Mouse (Mus musculus) urinary bladder, postnatal 36 days (tissue): Measurements from ENCODE around the gene Tln2.

ENCODE experiments used
- DNase-seq, 2 experiments: peaks; one replicate each; pipeline ENCODE4 v3.0.0; 2022; ENCODE audit warnings: low spot score in 2 of 2, mixed read lengths in 1 of 2

The Tln2 gene

DNA sequence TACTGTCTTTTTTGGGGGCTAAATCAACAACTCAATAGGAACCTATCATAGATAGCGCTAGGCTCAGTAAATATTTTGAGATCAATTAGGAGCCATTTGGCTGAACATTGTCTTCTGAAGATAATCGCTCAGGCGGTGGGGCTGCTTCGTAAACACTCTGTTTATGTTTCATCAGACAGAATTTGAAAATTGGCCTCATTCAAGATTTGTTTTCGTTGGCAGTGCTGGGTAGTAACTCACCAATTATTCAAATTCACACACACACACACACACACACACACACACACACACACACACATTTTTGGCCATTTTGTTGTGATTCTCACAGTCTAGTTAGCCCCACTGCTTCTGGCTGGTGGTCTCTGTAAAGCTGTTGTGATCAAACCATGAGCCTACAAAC lies 12.9 kb downstream of the Tln2 start:
- DNase-seq: no peak

DNA sequence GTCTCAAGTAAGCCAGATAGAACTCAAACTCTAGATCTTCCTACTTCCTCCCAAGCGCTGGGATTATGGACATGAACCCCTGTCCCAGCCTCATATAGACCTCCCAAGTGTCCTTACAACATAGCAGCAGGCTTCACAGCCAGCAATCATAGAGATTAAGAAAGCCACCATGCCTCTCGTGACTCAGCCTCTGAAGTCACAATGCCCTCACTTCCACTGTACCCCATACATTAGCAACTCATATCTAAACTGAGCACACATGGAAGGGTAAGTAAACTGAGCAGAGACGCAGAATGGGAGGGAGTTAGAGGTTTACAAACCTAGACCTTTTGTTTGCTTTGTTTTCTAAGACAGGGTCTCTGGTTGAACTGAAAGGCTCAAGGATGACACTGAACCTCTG lies 13.7 kb downstream of the Tln2 start:
- no peak for DNase-seq

DNA sequence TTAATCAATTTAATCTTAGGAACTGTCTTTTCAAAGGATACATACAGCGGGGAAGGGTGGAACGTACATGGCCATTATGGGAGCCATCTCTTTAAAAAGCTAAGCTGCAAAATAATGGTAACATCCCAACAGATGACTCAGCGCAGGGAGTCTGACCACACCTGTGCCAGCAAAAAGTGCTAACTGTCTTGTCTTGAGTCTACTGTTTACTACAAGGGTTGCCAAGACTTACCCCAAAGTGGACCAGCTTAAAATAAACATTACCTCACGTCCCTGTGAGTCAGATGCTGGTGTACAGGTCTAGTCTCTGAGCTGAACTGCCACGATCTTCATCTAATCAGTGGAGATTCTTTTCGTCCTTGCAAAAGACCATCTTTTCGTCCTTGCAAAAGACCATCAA lies 14.7 kb downstream of the Tln2 start:
- DNase-seq: no peak

DNA sequence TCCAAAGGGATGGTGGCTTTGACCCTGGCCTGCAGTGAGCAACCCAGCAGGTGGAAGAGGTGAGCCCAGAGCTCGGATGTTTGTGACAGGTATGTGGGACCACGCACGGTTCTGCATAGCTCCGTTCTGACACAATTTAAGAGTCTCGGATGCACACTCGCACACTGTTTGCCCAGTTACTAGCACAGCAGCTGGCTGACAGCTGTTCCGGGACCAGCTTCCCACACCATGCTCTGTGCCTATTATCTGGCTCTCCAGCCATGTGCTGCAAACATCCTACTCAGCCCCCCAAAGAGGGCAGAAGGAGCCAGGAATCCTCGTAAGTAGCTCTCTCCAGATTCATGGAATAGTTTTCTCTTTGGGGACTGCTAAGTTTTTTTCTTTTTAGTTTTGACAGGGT lies 17.6 kb downstream of the Tln2 start:
- DNase-seq: no peak

DNA sequence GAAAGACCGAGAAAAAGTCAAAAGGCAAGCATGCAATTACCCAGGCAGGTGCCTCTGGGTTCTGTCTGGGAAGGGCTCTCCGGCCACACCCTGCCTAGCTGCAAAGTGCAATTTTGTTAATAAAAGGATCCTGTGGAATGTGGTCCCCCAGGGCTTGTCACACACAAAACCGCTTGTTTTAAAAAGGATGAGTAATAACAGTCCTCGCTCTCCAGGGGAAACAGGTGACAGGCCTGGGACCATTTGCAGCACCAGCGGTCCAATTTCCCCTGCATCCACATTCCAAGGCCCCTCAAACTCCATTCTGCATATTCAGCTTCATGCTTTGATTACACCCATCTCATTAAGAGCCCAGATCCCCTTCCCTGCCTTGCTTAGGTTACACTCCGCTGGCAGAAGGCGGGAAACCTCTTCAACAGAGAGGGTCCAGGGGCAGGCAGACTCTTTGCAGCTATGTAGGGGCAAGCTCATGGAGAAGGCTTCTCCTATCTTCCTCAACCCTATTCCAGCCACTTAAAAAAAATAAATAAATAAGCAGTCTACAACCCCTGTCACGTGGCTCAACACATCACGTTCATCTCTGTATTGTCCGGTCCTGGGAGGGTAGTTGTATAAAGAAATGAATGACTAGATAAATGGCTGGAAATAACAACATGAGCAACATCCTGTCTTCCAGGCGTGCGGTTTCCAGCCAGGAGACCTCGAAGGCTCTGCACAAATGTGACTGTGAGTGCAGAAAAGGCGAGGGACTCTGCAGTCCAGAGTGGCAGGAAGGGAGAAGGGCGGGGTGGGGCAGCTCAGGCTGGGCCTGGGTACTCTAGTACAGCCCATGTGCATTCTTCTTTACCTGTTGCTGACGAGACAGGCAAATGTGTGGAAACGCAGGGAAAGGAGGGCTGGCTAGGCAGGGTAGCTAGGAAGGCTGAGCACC lies 19.5 kb downstream of the Tln2 start:
- no peak for DNase-seq

DNA sequence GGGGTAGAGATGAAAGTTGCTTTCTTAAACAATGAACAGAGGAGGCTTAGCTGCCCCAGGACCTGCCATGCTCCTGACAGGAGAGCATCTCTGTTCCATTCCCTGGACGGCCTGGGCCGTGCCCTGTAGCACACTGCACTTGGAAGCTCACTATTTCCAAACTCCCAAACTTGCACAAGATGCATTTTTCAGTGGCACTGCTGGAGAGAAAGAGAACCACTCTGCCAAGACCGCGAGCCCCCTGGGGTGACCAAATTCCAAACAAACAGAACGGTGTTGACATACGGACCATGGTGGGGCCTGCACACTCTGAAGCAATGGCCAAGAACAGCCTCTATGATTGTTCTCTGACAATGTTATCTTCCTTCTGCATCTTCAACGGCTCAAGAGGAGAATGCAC lies 25.1 kb downstream of the Tln2 start:
- DNase-seq: peak in 1 of 2 experiments; percentile 55

DNA sequence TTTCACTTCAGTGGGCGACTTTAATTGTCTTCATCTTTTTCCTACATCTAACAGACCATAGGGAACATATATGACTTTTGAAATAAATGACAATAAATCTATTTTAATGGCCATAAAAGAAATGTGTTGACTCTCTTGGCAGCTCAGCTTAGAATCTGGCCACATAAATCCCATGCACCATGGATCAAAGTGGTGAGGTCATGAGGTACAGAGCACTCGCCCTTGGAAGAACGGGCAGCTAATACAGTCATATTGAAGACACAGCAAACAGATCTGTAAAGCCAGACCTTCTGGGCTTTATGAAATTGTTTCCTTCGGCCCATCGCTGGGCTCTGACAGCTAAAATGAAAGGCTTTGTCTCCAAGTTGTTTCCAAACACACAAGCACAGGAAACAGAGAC lies 26.2 kb downstream of the Tln2 start:
- DNase-seq: no peak

DNA sequence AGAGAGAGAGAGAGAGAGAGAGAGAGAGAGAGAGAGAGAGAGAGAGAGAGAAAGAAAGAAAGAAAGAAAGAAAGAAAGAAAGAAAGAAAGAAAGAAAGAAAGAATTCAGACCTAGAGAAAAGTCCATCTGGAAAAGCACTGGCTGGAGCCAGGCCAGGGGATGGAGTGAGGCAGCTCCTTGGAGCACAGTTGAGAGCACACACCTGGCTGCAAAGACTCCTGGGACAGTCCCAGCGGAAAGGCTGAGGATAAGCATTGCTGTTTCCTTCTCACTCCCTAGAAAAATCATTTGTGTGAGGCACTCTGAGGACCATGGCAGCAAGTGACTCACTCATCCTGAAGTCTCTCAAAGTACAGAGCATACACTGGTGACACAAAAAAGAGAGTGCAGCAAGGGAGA lies 26.9 kb downstream of the Tln2 start:
- no peak for DNase-seq

DNA sequence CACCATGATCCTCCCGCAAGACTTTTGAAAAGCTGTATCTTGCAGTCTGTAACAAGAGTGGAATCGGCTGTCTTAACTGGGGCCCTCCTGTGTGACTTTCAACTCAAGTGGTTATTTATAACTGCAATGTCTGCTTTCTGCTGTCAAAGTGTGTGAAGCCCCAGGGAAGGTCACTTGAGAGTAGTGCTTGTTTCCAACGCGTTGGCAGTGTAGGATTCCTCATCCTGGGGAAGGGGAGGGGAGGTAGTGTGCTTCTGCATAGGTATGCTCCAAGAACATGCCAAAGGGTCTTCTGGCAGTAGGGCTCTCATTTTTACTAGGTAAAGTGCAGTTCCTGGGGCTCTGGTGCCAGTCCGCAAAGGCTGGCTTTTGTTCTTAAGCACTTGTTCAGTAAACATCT lies 29.9 kb downstream of the Tln2 start:
- DNase-seq: no peak

DNA sequence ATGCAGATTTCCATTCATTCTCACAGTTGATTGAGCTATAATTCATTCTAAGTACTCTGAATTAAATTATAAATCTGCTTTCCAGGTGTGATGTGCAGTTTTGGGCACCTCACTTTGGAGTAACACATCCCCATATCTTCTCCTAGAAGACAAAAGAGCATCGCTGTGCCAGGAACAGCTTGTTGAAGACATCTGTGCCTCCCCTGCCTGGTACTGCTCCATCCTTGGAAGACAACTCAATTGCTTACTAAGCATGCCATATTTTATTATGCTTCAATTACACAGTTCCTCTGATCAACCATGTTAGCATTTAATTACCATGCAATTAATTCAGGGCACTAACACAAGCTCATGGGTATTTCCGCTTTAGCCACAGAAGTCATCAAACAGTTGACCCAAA lies 31.8 kb downstream of the Tln2 start:
- no peak for DNase-seq

DNA sequence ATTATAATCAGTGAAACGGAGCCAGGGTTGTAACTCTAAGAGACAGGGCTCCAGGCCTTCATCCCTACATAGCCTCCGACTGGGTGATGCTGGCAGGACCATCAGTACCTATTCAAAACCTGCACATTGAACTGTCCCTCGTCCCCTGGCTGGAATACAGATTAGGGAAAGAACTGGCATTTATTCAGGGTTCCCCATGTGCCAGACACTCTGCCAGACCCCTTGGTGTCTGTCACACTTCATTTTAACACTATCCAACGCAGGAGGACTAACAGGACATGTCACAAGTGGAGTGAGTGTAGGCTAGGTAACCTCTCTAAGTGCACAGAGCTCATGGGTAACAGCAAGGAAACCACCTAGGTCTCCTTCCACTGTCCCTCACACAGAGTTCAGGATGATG lies 37.8 kb downstream of the Tln2 start:
- DNase-seq: no peak

DNA sequence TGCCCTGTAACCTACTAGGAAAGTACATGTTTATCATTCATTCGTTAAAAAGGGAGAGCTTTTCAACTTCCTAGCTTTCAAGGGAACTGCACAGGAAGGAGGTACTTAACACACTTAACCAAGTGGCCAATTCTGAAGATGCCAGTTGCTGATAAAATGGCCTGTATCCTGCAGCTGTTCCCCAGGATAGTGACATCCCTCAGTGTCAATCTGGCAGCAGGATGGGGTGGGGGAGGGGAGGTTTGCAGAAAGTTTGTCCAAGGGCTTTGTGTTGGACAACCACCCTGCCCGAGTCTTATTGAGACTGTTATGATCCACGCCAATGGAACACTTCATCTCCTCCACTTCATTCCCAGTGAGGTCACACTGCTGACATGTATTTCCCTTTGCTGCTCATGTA lies 50.0 kb downstream of the Tln2 start:
- DNase-seq: no peak

DNA sequence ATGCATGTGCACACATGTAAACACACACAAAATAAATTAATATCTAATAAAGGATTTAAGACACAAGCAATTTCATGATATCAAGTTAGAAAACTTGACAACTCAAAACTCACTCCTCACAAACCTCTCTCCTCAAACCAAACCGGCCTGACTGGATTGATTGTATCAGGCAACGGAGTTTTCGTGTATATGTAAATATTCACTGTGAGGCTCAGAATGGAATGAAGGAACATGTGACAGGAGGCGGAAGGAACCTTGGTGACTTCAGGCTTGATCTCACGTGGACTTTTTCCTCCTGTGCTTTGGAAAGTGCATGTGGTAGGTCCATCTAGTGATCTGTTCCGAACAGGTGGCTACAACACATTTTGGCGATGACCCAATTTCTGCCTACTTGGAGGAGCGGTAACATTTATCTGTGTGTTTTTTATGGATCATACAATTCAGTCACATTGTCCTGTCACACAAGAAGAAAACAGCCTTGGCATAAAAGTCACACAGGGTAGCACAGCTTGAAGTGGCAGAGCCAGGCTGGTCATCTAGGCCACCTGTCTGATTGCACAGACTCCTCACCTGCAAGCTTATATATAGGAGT lies 54.7 kb downstream of the Tln2 start:
- DNase-seq: peak; percentile 40 to 53

DNA sequence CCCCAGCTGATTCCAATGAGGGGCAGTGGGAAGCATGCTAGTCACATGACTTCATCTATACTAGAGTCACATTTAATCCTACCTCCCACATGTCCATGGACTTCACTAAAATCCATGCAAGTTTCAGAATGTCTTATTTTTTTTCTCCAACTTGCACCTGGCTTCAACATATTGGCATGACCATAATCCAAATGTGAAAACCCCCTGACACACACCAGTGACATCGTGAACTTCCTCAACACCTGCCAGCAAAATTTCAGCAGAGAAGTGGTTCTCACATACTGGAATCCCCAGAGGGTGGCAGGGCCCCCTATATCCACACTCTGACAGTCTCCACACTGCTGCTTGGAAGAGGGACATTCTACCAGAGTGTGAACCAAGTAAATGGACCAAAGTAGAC lies 57.7 kb downstream of the Tln2 start:
- no peak for DNase-seq

DNA sequence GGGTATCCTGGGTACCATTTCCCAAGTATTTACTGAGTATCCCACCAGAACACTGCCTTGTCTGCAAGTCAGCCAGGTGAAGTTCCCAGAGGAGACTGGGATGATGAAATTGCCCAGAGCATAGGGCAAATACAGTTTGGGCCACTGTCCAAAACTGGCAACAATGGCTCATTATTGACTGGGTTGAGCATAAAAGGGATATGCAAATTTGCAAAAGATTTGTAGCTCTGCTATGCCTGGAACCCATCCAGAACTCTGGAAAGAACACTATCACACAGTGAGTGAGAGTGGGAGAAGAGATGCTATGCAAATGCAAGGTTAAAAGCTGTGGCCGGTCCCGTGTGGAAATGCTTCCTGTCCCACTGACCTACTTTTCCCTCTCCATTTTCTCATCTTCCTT lies 63.1 kb downstream of the Tln2 start:
- DNase-seq: no peak

DNA sequence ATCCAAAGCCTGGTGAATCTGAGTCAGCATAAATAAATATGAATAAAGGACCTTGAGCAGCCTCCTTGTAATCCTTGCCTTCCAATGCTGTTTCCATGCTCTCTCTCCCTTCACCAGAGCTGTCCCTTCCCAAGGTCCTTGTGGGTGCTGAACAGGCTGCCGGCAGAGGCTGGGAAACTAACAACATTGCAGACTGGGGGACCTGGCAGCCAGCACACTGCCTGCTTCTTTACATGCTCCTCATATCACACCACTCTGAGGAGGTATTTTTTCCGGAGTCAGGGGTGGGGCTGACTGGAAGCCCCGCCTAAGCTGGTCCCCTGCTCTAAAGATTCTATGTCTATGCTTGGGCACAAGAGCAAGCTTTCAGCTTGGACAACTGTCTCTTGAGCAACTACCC lies 64.2 kb downstream of the Tln2 start:
- no peak for DNase-seq

DNA sequence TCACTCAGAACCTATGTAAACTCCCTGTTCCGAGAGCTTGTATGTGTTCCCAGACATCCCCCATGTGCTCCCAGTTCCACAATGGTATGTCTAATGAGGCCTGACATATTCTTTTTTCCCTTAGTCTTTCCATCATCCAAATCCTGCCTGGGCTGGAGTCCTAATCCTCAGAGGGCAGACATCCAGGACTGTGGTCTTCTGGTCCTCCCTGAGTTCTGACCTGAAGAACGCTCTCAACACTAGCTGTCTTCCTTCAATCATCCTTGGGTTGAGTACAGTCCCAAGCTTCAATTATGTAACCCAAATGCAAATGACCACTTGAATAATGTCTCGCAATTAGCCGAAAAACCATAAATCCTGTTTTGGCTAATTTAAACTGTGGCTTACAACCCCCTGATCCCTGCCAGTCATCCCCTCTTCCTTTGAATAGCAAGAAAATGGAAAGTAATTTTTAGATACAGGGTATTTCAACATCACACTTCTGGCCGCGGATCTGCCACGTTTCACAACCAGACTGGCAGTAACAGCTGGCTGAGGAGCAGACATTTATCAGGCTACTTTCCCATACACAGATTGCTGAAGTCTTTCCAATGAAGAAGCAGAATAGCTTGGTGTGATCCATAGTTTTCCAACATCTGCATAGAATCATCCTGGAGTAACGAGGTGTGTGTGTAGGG lies 65.5 kb downstream of the Tln2 start:
- peak in 1 of 2 experiments; percentile 62 for DNase-seq

DNA sequence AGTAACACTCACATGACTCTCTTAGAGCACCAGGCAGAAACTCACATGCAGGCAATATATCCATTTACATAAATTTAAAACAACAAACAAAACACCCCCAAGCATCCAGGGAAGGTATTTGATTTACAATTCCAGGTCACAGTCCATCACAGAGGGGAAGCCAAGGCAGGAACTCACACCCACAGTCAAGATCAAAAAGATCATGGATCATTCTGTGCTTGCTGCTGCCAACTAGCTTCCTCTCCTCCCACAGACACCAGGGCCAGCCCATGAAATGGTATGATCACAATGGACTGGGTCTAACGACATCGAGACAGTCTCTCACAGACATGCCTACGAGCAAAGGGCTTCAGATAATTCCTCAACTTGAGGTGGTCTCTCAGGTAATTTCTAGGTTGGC lies 70.1 kb downstream of the Tln2 start:
- no peak for DNase-seq

DNA sequence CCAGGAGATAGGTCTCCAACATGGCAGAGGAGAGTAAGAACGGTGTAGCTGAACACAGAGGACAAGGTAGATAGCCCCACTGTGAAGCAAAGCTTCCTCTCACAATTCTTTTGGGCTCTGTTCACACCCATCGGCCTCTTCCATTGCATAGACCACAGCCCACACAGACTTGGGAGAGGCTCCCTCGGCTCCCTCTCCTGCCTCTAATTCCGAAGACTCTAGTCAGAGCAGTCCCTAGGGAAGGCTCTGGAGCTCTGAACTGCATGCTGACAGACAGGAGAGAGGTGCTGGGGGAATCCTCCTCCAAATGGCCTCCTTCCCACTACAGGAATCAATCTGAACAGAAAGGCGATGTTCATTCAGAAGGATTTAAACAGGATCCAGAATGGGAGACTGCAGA lies 72.9 kb downstream of the Tln2 start:
- no peak for DNase-seq

DNA sequence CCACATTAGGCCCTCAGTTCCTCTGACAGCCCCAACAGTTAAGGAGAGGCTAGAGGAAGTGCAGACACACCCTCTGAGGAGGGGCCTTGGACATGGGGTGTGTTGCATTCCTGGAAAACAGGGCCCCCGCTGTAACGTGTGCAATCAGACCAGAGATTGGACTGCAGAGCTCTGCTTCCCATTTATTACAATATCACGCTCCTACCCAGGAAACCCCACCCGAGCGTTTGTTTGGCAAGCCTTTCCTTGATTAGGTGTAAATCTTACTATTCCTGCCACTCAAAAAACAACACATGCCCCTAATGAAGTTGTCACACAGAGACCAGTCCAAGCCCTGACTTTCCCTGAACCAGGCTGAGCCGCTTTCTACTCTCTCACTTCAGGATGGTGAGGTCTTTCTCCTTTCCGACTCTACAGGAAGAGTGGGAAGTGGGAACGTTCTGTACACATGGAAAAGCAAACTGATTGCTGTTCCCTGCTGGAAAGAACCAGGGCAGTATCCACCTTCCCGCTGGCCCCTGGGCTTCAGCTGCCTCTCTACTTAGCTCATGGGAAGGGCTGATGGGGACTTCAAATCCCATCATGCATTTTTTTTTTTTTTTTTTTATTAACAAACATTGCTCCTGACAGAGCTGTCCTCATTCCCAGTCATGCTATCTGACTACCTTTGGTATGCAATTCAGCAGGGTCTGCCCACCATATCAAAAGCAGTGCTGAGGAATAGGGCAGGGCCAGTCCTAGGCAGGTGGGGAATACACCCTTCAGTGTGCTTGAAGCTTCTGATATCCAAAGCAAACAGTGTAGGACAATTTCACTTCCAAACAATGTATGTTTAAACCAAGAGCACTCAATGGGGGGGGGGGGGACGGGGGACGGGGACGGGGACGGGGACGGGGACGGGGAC lies 74.1 kb downstream of the Tln2 start:
- DNase-seq: no peak

DNA sequence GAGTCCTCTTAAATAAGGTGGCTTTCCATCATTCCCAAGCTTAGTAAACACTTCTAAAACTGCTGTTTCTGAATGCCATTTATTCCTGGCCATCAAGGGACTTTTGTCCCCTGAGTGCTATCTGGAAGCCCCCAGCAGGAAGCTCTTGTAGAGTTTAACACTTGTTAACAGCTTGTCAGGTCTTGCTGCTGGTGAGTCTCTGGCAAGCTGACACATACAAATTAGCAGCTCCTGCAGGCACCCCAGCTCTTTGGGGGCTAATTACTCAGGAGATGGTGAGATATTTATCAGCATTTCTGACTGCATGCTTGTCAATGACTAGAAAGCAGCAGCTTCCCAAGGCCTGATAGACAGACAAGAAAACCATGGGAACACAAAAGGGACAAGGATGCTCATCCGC lies 77.2 kb downstream of the Tln2 start:
- no peak for DNase-seq

DNA sequence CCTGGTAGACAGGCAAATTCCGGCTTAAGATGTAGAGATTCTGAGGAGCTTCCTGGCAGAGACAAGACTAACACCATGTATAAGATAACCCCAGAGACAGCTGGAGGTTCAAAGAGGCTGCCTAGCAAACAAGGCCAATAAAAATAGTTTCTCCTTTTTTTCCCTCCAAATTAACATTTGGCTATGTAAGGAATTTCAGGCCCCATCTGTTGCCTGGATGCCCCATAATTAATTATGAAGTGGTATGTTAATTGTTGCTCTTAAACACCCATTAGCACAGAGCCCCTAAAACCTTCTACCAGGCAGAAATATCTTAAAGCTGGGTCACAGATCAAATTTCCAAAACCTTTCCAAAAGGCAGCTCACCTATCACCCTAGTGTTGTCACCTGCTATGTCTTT lies 77.7 kb downstream of the Tln2 start:
- DNase-seq: no peak
